8 mouse cellular contexts compared by ENCODE assay signal in the genomic region with DNA sequence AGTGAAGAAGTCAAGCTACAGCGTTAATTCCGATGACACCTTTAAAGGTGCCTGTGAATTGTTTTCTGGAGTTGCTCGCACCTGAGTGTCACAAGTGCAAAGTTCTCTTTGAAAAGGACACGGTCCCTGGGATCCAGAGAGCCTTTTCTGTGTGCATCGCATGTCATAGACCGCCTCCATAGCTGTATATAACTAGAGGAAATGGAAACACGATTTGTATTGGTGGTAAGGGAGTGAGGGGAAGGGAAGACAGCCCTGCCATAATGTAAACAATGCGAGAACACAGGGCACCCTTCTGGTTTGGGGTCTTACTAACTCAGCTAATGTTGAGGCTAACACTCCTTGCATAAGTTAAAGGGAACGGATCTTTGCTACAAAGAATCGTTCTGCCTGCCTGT. TPM values are rescaled to one million over a fixed set of nuclear protein-coding genes. Genes with fewer than 3 reads are reported as not detected.
DNase-seq lines count a peak whose midpoint lies in the region; ATAC-seq and TF ChIP-seq lines count a peak whose summit lies in the region.

No protein-coding gene starts in this region.

- no peak for TF ChIP-seq RAD21 in CH12.LX (IDR thresholded peaks at IDR 0.05; ENCODE audit: low read depth, low read length)

- ATAC-seq in forebrain, embryonic 14.5 days: peak; percentile 27; the same call in 1 of the 2 replicates
- 0 out of 2 replicates have a peak, but pooled peaks have one; percentile 8 for ATAC-seq in liver, embryonic 16.5 days (ENCODE audit: low read depth)

- H3K9me3 ChIP-seq in heart, embryonic 10.5 days: no peaks in the 10 kb centered on the region
- H3K9me3 ChIP-seq in CH12.LX (replicated peaks; ENCODE audit: low read length): no peaks in the 10 kb centered on the region
- no peaks in the 10 kb centered on the region for H3K9me3 ChIP-seq in forebrain, embryonic 14.5 days (replicated peaks; ENCODE audit: control insufficient read depth, low read length)
- H3K9me3 ChIP-seq in liver, embryonic 16.5 days (replicated peaks; ENCODE audit: control insufficient read depth, low read length): no peaks in the 10 kb centered on the region

- H3K4me2 ChIP-seq in CH12.LX (ENCODE audit: insufficient read depth, low read depth, poor library complexity, severe bottlenecking): peak overlapping the region; percentile 68
- peak overlapping the region; percentile 89 for H3K4me2 ChIP-seq in forebrain, embryonic 14.5 days (ENCODE audit: low read length)
- H3K4me2 ChIP-seq in liver, embryonic 16.5 days (ENCODE audit: low read depth, low read length): peak overlapping the region; percentile 86

- 0 out of 2 replicates have a peak, but pooled peaks cover 3% of the 10 kb centered on the region for H3K36me3 ChIP-seq in heart, embryonic 10.5 days
- peaks cover 0 to 13% of the 10 kb centered on the region in 2 experiments for H3K36me3 ChIP-seq in CH12.LX (replicated peaks in 1 of 2; ENCODE audit: control insufficient read depth in 1 of 2, insufficient read depth in 1 of 2, low read length in 1 of 2)
- H3K36me3 ChIP-seq in forebrain, embryonic 14.5 days (ENCODE audit: control insufficient read depth, insufficient read depth, low read length): no peaks in the 10 kb centered on the region
- no peaks in the 10 kb centered on the region for H3K36me3 ChIP-seq in liver, embryonic 16.5 days (ENCODE audit: control insufficient read depth, insufficient read depth)

- peaks cover 6% of the 10 kb centered on the region; the same call in 1 of the 2 replicates for H3K4me1 ChIP-seq in heart, embryonic 10.5 days
- H3K4me1 ChIP-seq in CH12.LX (ENCODE audit: control insufficient read depth in 1 of 2, insufficient read depth in 2 of 2): peaks cover 6 to 33% of the 10 kb centered on the region in 2 experiments
- H3K4me1 ChIP-seq in forebrain, embryonic 14.5 days (ENCODE audit: control insufficient read depth, insufficient read depth, low read length): peaks cover 7% of the 10 kb centered on the region
- H3K4me1 ChIP-seq in liver, embryonic 16.5 days (ENCODE audit: control insufficient read depth, low read depth, low read length): peaks cover 2% of the 10 kb centered on the region; the same call in 1 of the 2 replicates

- TF ChIP-seq CTCF in CH12.LX (conservative IDR thresholded peaks at IDR 0.05 in 1 of 2, IDR thresholded peaks at IDR 0.05 in 1 of 2; ENCODE audit: low read depth in 2 of 2, low read length in 2 of 2): no peak

- H3K9ac ChIP-seq in CH12.LX (ENCODE audit: insufficient read depth, low read depth): peak overlapping the region; percentile 87
- H3K9ac ChIP-seq in forebrain, embryonic 14.5 days (ENCODE audit: low read length): peak overlapping the region; percentile 88
- H3K9ac ChIP-seq in liver, embryonic 16.5 days (ENCODE audit: low read depth, low read length): peak overlapping the region; percentile 88

- peak overlapping the region; percentile 97 for H3K27ac ChIP-seq in heart, embryonic 10.5 days
- peak overlapping the region; percentile 48; the same call in 1 of the 2 replicates for H3K27ac ChIP-seq in CH12.LX (ENCODE audit: insufficient read depth, low read depth)
- peak overlapping the region; percentile 85; the same call in 1 of the 2 replicates for H3K27ac ChIP-seq in forebrain, embryonic 14.5 days (ENCODE audit: low read depth, low read length)
- peak overlapping the region; percentile 77 for H3K27ac ChIP-seq in liver, embryonic 16.5 days (ENCODE audit: low read length)

- DNase-seq in heart, embryonic 10.5 days (ENCODE audit: low spot score): no peak
- DNase-seq in heart, postnatal 4 days: no peak
- DNase-seq in CH12.LX (ENCODE audit: extremely low read depth): no peak
- DNase-seq in forebrain, embryonic 14.5 days (ENCODE audit: low spot score): no peak
- no peak for DNase-seq in frontal cortex, adult 2 months (ENCODE audit: extremely low spot score in 1 of 2, low spot score in 1 of 2)
- DNase-seq in gastrocnemius, postnatal 36 days: no peak
- no peak for DNase-seq in frontal cortex, postnatal 25 days (ENCODE audit: low spot score in 2 of 2)

- peaks cover 10% of the 10 kb centered on the region for H3K79me2 ChIP-seq in CH12.LX (replicated peaks; ENCODE audit: control insufficient read depth, extremely low read depth, insufficient read depth, poor library complexity, severe bottlenecking)

- H3K4me3 ChIP-seq in heart, embryonic 10.5 days: peak overlapping the region; percentile 75
- H3K4me3 ChIP-seq in CH12.LX (replicated peaks in 1 of 3; ENCODE audit: low read depth in 2 of 3, low read length in 2 of 3, poor library complexity in 1 of 3): peak overlapping the region; percentile 75 to 86 (median 78)
- peak overlapping the region; percentile 71 for H3K4me3 ChIP-seq in forebrain, embryonic 14.5 days (ENCODE audit: low read depth, low read length)
- H3K4me3 ChIP-seq in liver, embryonic 16.5 days (ENCODE audit: low read depth, low read length): peak overlapping the region; percentile 84

- in situ Hi-C loops in CH12.LX (cut with MboI; ENCODE audit: low pct_ligation_motif_present, low pct_unique_long_range_greater_than_20kb, low sequenced_read_pairs): no loop called here

- no peak for TF ChIP-seq POLR2A in CH12.LX (IDR thresholded peaks at IDR 0.05; ENCODE audit: low read depth, low read length)

- TF ChIP-seq EP300 in CH12.LX (IDR thresholded peaks at IDR 0.05; ENCODE audit: low read length): no peak

- dilution Hi-C loops in CH12.LX (cut with MboI; ENCODE audit: extremely low pct_ligation_motif_present, extremely low pct_unique_long_range_greater_than_20kb, low sequenced_read_pairs): no loop called here

- no peaks in the 10 kb centered on the region for H3K27me3 ChIP-seq in heart, embryonic 10.5 days (ENCODE audit: insufficient read depth, poor library complexity, severe bottlenecking)
- H3K27me3 ChIP-seq in CH12.LX (replicated peaks): no peaks in the 10 kb centered on the region
- H3K27me3 ChIP-seq in forebrain, embryonic 14.5 days (replicated peaks; ENCODE audit: control insufficient read depth, insufficient read depth, low read length): no peaks in the 10 kb centered on the region
- no peaks in the 10 kb centered on the region for H3K27me3 ChIP-seq in liver, embryonic 16.5 days (ENCODE audit: control insufficient read depth, insufficient read depth, low read depth, low read length)

- 20% methylated on average over 10 of the region's 10 CpGs for WGBS in heart, embryonic 10.5 days
- WGBS in forebrain, embryonic 14.5 days: 20% methylated on average over 10 of the region's 10 CpGs
- WGBS in liver, embryonic 16.5 days (ENCODE audit: insufficient replicate concordance): 7% methylated on average over 10 of the region's 10 CpGs

- intact Hi-C loops in gastrocnemius, postnatal 36 days (cut with DNase I): no loop called here

TF ChIP-seq in CH12.LX, 34 proteins besides CTCF, POLR2A, EP300 and RAD21:
- no peak for TF ChIP-seq ZMIZ1 (IDR thresholded peaks at IDR 0.05; ENCODE audit: low read depth, low read length)
- 0 out of 2 replicates have a peak, but pooled peaks have one; percentile 44 for TF ChIP-seq SIN3A (IDR thresholded peaks at IDR 0.05; ENCODE audit: low read length)

RNA-seq across cellular contexts. Expression of a gene that starts 0.7 kb away (rescaled TPM):
- 13.0 and 17.0 TPM in 2 replicates for polyA plus RNA-seq in heart, embryonic 10.5 days (2016; fragmentation: Nextera tagmentation; extraction: Ambion mirVana)
- 1 to 10 TPM; 8.3 to 9.2 TPM for total RNA-seq in heart, postnatal 4 days (2021)
- total RNA-seq in CH12.LX (2012; rRNA removed) (13.3 and 13.6 TPM in 2 replicates), CH12.LX (2014; rRNA removed) (23.1 and 28.2 TPM in 2 replicates)
- 14.9 and 15.8 TPM in 2 replicates for polyA plus RNA-seq in CH12.LX (2012; ENCODE audit: insufficient read length, low read depth)
- polyA plus RNA-seq in forebrain, embryonic 14.5 days (2014; fragmentation: Nextera tagmentation; extraction: Ambion mirVana): 12.9 and 13.8 TPM in 2 replicates
- 5.9 and 6.1 TPM in 2 replicates for polyA plus RNA-seq in liver, embryonic 16.5 days (2015; fragmentation: Nextera tagmentation; extraction: Ambion mirVana)
- 7.2 and 8.4 TPM in 2 replicates for polyA plus RNA-seq in frontal cortex, adult 2 months (2012; rRNA removed)
- 1 to 10 TPM; 4.5 to 4.7 TPM for total RNA-seq in gastrocnemius, postnatal 36 days (2021)

RNA-seq across cellular contexts. Expression of a gene that starts 55.0 kb away (rescaled TPM):
- polyA plus RNA-seq in heart, embryonic 10.5 days (2016; fragmentation: Nextera tagmentation; extraction: Ambion mirVana): 349 and 412 TPM in 2 replicates
- total RNA-seq in heart, postnatal 4 days (2021): 100 to 1,000 TPM; 251 to 268 TPM
- total RNA-seq in CH12.LX (2012; rRNA removed) (0.08 and 0.13 TPM in 2 replicates), CH12.LX (2014; rRNA removed) (0.26 TPM in 1 of 2 replicates, not detected in the other)
- polyA plus RNA-seq in CH12.LX (2012; ENCODE audit: insufficient read length, low read depth): 0.16 TPM in 1 of 2 replicates, not detected in the other
- polyA plus RNA-seq in forebrain, embryonic 14.5 days (2014; fragmentation: Nextera tagmentation; extraction: Ambion mirVana): 109 and 118 TPM in 2 replicates
- 185 and 198 TPM in 2 replicates for polyA plus RNA-seq in liver, embryonic 16.5 days (2015; fragmentation: Nextera tagmentation; extraction: Ambion mirVana)
- 21.2 and 22.7 TPM in 2 replicates for polyA plus RNA-seq in frontal cortex, adult 2 months (2012; rRNA removed)
- total RNA-seq in gastrocnemius, postnatal 36 days (2021): 10 to 100 TPM; 34.1 to 50.4 TPM

Comparison
In these comparisons a context has a peak if more than half of its experiments do, and no peak if none do; other contexts are left out.
1. RNA of a gene that starts 55.0 kb away (polyA plus RNA-seq): 349 to 412 TPM in heart, embryonic 10.5 days, 185 to 198 TPM in liver, embryonic 16.5 days, 109 to 118 TPM in forebrain, embryonic 14.5 days and 21.2 to 22.7 TPM in frontal cortex, adult 2 months; 0.16 TPM in CH12.LX; every median in the first group is over 10 times any median in the second.
2. Peak in every context shown above with its lines, with median percentiles within 50 percentile points of each other: H3K27ac ChIP-seq, H3K4me3 ChIP-seq, H3K4me2 ChIP-seq and H3K9ac ChIP-seq.